8 mouse cellular contexts compared by ENCODE assay signal in the genomic region with DNA sequence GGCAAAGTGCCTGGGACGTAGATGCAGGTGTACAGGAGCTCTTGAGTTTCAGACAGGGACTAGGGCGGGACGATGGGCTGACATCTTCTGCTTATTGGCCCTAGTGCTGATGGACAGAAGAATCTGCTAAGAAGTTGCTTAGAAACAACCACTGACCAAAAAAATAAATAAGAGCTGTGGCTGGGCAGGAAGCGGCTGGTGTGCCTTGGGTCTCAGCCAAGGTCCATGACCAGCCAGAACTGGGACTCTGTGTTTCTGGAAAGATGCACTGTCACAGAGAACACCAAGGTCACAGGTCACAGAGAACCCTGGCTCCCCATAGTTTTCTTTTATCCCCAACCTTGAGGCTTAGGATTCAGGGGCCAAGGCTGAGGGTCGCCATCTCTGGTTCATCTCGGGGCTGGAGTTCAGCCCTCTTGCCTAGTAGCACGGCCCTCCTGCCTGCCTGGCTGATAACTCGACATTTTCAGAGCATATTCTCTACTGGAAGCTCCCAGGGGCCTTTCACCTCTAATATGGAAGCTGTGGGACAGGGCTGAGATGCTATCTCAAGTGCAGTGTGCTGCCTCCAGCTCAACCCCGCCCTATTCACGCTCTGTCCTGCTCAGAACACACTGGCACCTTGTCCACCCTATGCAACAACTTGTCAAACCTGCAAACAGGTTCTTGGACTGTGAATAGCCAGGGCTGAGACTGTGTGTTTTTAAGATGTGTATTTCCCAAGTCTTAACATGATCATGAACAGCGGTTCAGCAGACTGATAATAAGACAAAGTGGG. TPM values are rescaled to one million over a fixed set of nuclear protein-coding genes. Genes with fewer than 3 reads are reported as not detected.
DNase-seq lines count a peak whose midpoint lies in the region.

No protein-coding gene starts in this region.

- peak; percentile 22 for DNase-seq in NIH3T3 (ENCODE audit: low read depth)
- DNase-seq in adrenal gland, postnatal 36 days = peak; percentile 85 to 87
- DNase-seq in heart, postnatal 25 days (ENCODE audit: low spot score) = peak; percentile 56
- DNase-seq in lung, postnatal 10 days = peak; percentile 88
- DNase-seq in frontal cortex, postnatal 14 days (ENCODE audit: low spot score in 2 of 2) = no peak
- DNase-seq in thymus, postnatal 14 days = no peak
- no peak for DNase-seq in embryo, embryonic 10.5 days (ENCODE audit: low spot score)
- no peak for DNase-seq in spleen, postnatal 4 days (ENCODE audit: low spot score in 2 of 2)

- intact Hi-C loops in heart, postnatal 25 days (cut with DNase I) = no loop called here

RNA-seq across cellular contexts. Expression of a gene that starts 6.4 kb away (rescaled TPM):
- 100 to 1,000 TPM; 428 to 676 TPM for total RNA-seq in adrenal gland, postnatal 36 days (2021)
- total RNA-seq in heart, postnatal 25 days (2021) = 10 to 100 TPM; 52.1 to 60.8 TPM

RNA-seq across cellular contexts. Expression of a gene that starts 27.1 kb away (rescaled TPM):
- total RNA-seq in adrenal gland, postnatal 36 days (2021) = 10 to 100 TPM; 49.3 to 54.1 TPM
- 10 to 100 TPM; 46.6 to 49.4 TPM for total RNA-seq in heart, postnatal 25 days (2021)

RNA-seq across cellular contexts. Expression of a gene that starts 45.2 kb away (rescaled TPM):
- 10 to 100 TPM in 1 of 2 experiments, 1 to 10 TPM in 1; 6.5 to 11.1 TPM for total RNA-seq in adrenal gland, postnatal 36 days (2021)
- total RNA-seq in heart, postnatal 25 days (2021) = 10 to 100 TPM; 52.6 to 64.6 TPM

Comparison
In these comparisons a context has a peak if more than half of its experiments do, and no peak if none do; other contexts are left out.
1. DNase-seq: peak in NIH3T3 (single experiment), adrenal gland, postnatal 36 days (2 of 2), heart, postnatal 25 days (single experiment) and lung, postnatal 10 days (single experiment); none in frontal cortex, postnatal 14 days (0 of 2), thymus, postnatal 14 days (single experiment), embryo, embryonic 10.5 days (single experiment) and spleen, postnatal 4 days (0 of 2).
2. RNA of a gene that starts 6.4 kb away (total RNA-seq): 428 to 676 TPM in adrenal gland, postnatal 36 days; 52.1 to 60.8 TPM in heart, postnatal 25 days; every median in the first group is over 4 times any median in the second.
3. RNA of a gene that starts 45.2 kb away (total RNA-seq): 52.6 to 64.6 TPM in heart, postnatal 25 days; 6.5 to 11.1 TPM in adrenal gland, postnatal 36 days; every median in the first group is over 4 times any median in the second.